Mouse (Mus musculus): Measurements from ENCODE around the gene Nup107. TPM values are rescaled to one million over a fixed set of nuclear protein-coding genes. Genes with fewer than 3 reads are reported as not detected.

The Nup107 gene
- polyA plus RNA-seq, 1 experiment from 2014 or later = 82.8 TPM

GRCm38 (mm10) chr10:117754609-117754940 lies 37.9 kb downstream of the Nup107 start:
- ATAC-seq (ENCODE audit: low FRiP score) = no peak
- peaks cover 20% of the 10 kb centered on the region for H3K36me3 ChIP-seq (ENCODE audit: control insufficient read depth, insufficient read depth, low read length)

GRCm38 (mm10) chr10:117753711-117754608 lies 38.5 kb downstream of the Nup107 start:
- ATAC-seq (ENCODE audit: low FRiP score) = no peak
- no peak overlapping the region for H3K9ac ChIP-seq (ENCODE audit: low read depth, low read length)
- H3K9me3 ChIP-seq (ENCODE audit: control insufficient read depth, low read length) = no peaks in the 10 kb centered on the region
- no peak overlapping the region for H3K27ac ChIP-seq (ENCODE audit: low read depth, low read length)
- WGBS = 90% methylated on average over 8 of the region's 8 CpGs
- H3K4me1 ChIP-seq (replicated peaks; ENCODE audit: control insufficient read depth, insufficient read depth, low read length) = no peaks in the 10 kb centered on the region
- no peak overlapping the region for H3K4me2 ChIP-seq (replicated peaks; ENCODE audit: low read depth, low read length)
- peaks cover 19% of the 10 kb centered on the region for H3K36me3 ChIP-seq (ENCODE audit: control insufficient read depth, insufficient read depth, low read length)
- no peak overlapping the region for H3K4me3 ChIP-seq (ENCODE audit: low read depth, low read length)
- no peaks in the 10 kb centered on the region for H3K27me3 ChIP-seq (ENCODE audit: control insufficient read depth, insufficient read depth, low read length)
- DNase-seq (ENCODE audit: low spot score) = no peak

More at GRCm38 (mm10) chr10:117754609-117754940, 37.9 kb downstream of the Nup107 start:
- H3K4me2 ChIP-seq (replicated peaks; ENCODE audit: low read depth, low read length) = no peak overlapping the region
- WGBS = 97% methylated on average over 7 of the region's 7 CpGs
- H3K9me3 ChIP-seq (ENCODE audit: control insufficient read depth, low read length) = no peaks in the 10 kb centered on the region
- no peak for DNase-seq (ENCODE audit: low spot score)
- H3K27ac ChIP-seq (ENCODE audit: low read depth, low read length) = no peak overlapping the region
- no peak overlapping the region for H3K4me3 ChIP-seq (ENCODE audit: low read depth, low read length)
- no peaks in the 10 kb centered on the region for H3K4me1 ChIP-seq (replicated peaks; ENCODE audit: control insufficient read depth, insufficient read depth, low read length)
- H3K27me3 ChIP-seq (ENCODE audit: control insufficient read depth, insufficient read depth, low read length) = no peaks in the 10 kb centered on the region
- no peak overlapping the region for H3K9ac ChIP-seq (ENCODE audit: low read depth, low read length)

DNA sequence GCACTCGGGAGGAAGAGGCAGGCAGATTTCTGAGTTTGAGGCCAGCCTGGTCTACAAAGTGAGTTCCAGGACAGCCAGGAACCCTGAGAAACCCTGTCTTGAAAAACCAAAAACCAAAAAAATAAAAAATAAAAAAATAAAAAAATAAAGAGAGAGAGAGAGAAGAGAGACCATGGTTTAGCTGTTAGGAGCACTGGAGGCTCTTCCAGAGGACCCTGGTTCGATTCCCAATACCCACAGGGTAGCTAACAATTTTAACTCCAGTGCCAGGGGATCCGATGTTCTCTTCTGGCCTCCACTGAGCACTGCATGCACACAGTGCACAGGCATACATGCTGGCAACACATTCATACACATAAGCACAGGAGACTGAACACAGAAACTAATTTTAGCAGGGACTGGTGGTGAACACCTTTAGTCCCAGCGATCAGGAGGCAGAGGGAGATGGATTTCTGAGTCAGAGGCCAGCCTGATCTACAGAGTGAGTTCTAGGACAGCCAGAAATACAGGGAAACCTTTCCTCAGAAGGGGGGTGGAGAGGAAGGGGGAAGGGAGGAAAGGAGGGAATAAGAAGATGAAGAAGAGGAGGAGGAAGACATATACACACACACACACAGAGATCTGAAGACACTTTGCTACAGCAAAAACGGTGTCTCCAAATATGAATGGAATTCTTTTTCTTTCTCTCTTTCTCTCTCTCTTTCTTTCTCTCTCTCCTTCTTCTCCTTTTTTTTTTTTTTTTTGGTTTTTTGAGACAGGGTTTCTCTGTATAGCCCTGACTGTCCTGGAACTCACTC lies 39.5 kb downstream of the Nup107 start:
- WGBS = over 99% methylated on average over 5 of the region's 5 CpGs
- Histone ChIP-seq H3K4me3 (ENCODE audit: low read depth, low read length) (no peak overlapping the region), H3K36me3 (ENCODE audit: control insufficient read depth, insufficient read depth, low read length) (peaks cover 17% of the 10 kb centered on the region), H3K4me1 (replicated peaks; ENCODE audit: control insufficient read depth, insufficient read depth, low read length) (no peaks in the 10 kb centered on the region), H3K27ac (ENCODE audit: low read depth, low read length) (no peak overlapping the region), H3K9me3 (ENCODE audit: control insufficient read depth, low read length) (no peaks in the 10 kb centered on the region), H3K9ac (ENCODE audit: low read depth, low read length) (no peak overlapping the region), H3K27me3 (ENCODE audit: control insufficient read depth, insufficient read depth, low read length) (no peaks in the 10 kb centered on the region), H3K4me2 (replicated peaks; ENCODE audit: low read depth, low read length) (no peak overlapping the region)
- no peak for DNase-seq (ENCODE audit: low spot score)
- no peak for ATAC-seq (ENCODE audit: low FRiP score)

GRCm38 (mm10) chr10:117752304-117752821 lies 40.1 kb downstream of the Nup107 start:
- ATAC-seq (ENCODE audit: low FRiP score) = no peak
- 97% methylated on average over 7 of the region's 7 CpGs for WGBS

DNA sequence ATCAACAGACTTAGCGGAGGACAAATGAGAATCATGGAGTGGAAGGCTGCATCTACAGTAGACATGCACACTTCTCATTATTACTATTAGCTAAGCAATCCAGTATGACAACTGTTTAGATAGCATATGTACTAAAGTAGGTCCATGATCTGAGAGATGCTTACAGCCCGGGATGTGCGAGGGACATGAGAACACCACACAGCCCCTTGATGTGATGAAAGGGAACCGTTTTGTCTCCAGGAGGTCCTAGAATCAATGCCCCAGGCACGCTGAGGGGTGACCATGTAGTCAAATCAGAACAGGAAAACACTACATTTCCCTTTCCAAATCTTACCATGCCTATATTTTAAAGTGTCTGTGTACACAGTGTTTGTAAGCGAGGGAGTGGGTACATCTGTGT lies 40.8 kb downstream of the Nup107 start:
- ATAC-seq (ENCODE audit: low FRiP score) = no peak
- peaks cover 11% of the 10 kb centered on the region for H3K36me3 ChIP-seq (ENCODE audit: control insufficient read depth, insufficient read depth, low read length)

More at GRCm38 (mm10) chr10:117752304-117752821, 40.1 kb downstream of the Nup107 start:
- no peak overlapping the region for H3K4me2 ChIP-seq (replicated peaks; ENCODE audit: low read depth, low read length)
- H3K9me3 ChIP-seq (ENCODE audit: control insufficient read depth, low read length) = no peaks in the 10 kb centered on the region
- H3K4me1 ChIP-seq (replicated peaks; ENCODE audit: control insufficient read depth, insufficient read depth, low read length) = no peaks in the 10 kb centered on the region
- no peaks in the 10 kb centered on the region for H3K27me3 ChIP-seq (ENCODE audit: control insufficient read depth, insufficient read depth, low read length)
- H3K4me3 ChIP-seq (ENCODE audit: low read depth, low read length) = no peak overlapping the region
- no peak for DNase-seq (ENCODE audit: low spot score)
- peaks cover 11% of the 10 kb centered on the region for H3K36me3 ChIP-seq (ENCODE audit: control insufficient read depth, insufficient read depth, low read length)
- no peak overlapping the region for H3K9ac ChIP-seq (ENCODE audit: low read depth, low read length)
- no peak overlapping the region for H3K27ac ChIP-seq (ENCODE audit: low read depth, low read length)

GRCm38 (mm10) chr10:117751282-117751610 lies 41.3 kb downstream of the Nup107 start:
- 94% methylated on average over 14 of the region's 14 CpGs for WGBS
- no peaks in the 10 kb centered on the region for H3K27me3 ChIP-seq (ENCODE audit: control insufficient read depth, insufficient read depth, low read length)
- H3K4me1 ChIP-seq (replicated peaks; ENCODE audit: control insufficient read depth, insufficient read depth, low read length) = no peaks in the 10 kb centered on the region
- no peak overlapping the region for H3K9ac ChIP-seq (ENCODE audit: low read depth, low read length)
- H3K9me3 ChIP-seq (ENCODE audit: control insufficient read depth, low read length) = no peaks in the 10 kb centered on the region
- DNase-seq (ENCODE audit: low spot score) (no peak), ATAC-seq (ENCODE audit: low FRiP score) (no peak)
- no peak overlapping the region for H3K4me2 ChIP-seq (replicated peaks; ENCODE audit: low read depth, low read length)
- H3K36me3 ChIP-seq (ENCODE audit: control insufficient read depth, insufficient read depth, low read length) = peaks cover 11% of the 10 kb centered on the region
- H3K27ac ChIP-seq (ENCODE audit: low read depth, low read length) = no peak overlapping the region
- no peak overlapping the region for H3K4me3 ChIP-seq (ENCODE audit: low read depth, low read length)

More for the DNA sequence above, 40.8 kb downstream of the Nup107 start:
- no peak overlapping the region for H3K4me3 ChIP-seq (ENCODE audit: low read depth, low read length)
- no peaks in the 10 kb centered on the region for H3K4me1 ChIP-seq (replicated peaks; ENCODE audit: control insufficient read depth, insufficient read depth, low read length)
- WGBS = 96% methylated on average over 6 of the region's 6 CpGs
- no peaks in the 10 kb centered on the region for H3K9me3 ChIP-seq (ENCODE audit: control insufficient read depth, low read length)
- H3K27me3 ChIP-seq (ENCODE audit: control insufficient read depth, insufficient read depth, low read length) = no peaks in the 10 kb centered on the region
- no peak overlapping the region for H3K27ac ChIP-seq (ENCODE audit: low read depth, low read length)
- DNase-seq (ENCODE audit: low spot score) = no peak
- no peak overlapping the region for H3K9ac ChIP-seq (ENCODE audit: low read depth, low read length)
- no peak overlapping the region for H3K4me2 ChIP-seq (replicated peaks; ENCODE audit: low read depth, low read length)

GRCm38 (mm10) chr10:117750529-117751281 lies 41.8 kb downstream of the Nup107 start:
- Histone ChIP-seq H3K36me3 (ENCODE audit: control insufficient read depth, insufficient read depth, low read length) (peaks cover 8% of the 10 kb centered on the region), H3K4me2 (replicated peaks; ENCODE audit: low read depth, low read length) (no peak overlapping the region), H3K4me1 (replicated peaks; ENCODE audit: control insufficient read depth, insufficient read depth, low read length) (no peaks in the 10 kb centered on the region), H3K27me3 (ENCODE audit: control insufficient read depth, insufficient read depth, low read length) (no peaks in the 10 kb centered on the region), H3K9ac (ENCODE audit: low read depth, low read length) (no peak overlapping the region), H3K27ac (ENCODE audit: low read depth, low read length) (no peak overlapping the region), H3K9me3 (ENCODE audit: control insufficient read depth, low read length) (no peaks in the 10 kb centered on the region), H3K4me3 (ENCODE audit: low read depth, low read length) (no peak overlapping the region)
- DNase-seq (ENCODE audit: low spot score) = no peak
- WGBS = 97% methylated on average over 5 of the region's 5 CpGs
- no peak for ATAC-seq (ENCODE audit: low FRiP score)

- no peak overlapping the region for H3K9ac ChIP-seq (ENCODE audit: low read depth, low read length)
- H3K4me2 ChIP-seq (replicated peaks; ENCODE audit: low read depth, low read length) = no peak overlapping the region
- 94% methylated on average over 14 of the region's 14 CpGs for WGBS
- H3K27ac ChIP-seq (ENCODE audit: low read depth, low read length) = no peak overlapping the region
- H3K4me3 ChIP-seq (ENCODE audit: low read depth, low read length) = no peak overlapping the region
- no peaks in the 10 kb centered on the region for H3K9me3 ChIP-seq (ENCODE audit: control insufficient read depth, low read length)
- ATAC-seq (ENCODE audit: low FRiP score) = no peak
- H3K27me3 ChIP-seq (ENCODE audit: control insufficient read depth, insufficient read depth, low read length) = no peaks in the 10 kb centered on the region
- peaks cover 8% of the 10 kb centered on the region; the same call in 1 of the 2 replicates for H3K36me3 ChIP-seq (ENCODE audit: control insufficient read depth, insufficient read depth, low read length)
- DNase-seq (ENCODE audit: low spot score) = no peak
- H3K4me1 ChIP-seq (replicated peaks; ENCODE audit: control insufficient read depth, insufficient read depth, low read length) = no peaks in the 10 kb centered on the region
Observed at GRCm38 (mm10) chr10:117749787-117750343, 42.6 kb downstream of the Nup107 start.
